In genomic region chrX:7728215-7728921, GRCm38 (mm10) we compare ENCODE assay signal across 8 mouse cellular contexts. TPM values are rescaled to one million over a fixed set of nuclear protein-coding genes. Genes with fewer than 3 reads are reported as not detected.
A peak's percentile ranks its signal among the peaks of the same experiment; 100 is the strongest.
DNase-seq lines count a peak whose midpoint lies in the region; ATAC-seq and TF ChIP-seq lines count a peak whose summit lies in the region.

Praf2 (plus strand) TSS chrX:7728439.

- DNase-seq in WW6 (ENCODE audit: low read depth, low spot score): peak; percentile 58
- peak; percentile 75 to 78 for DNase-seq in cerebellum, postnatal 36 days
- DNase-seq in gastrocnemius, adult 18-20 months (ENCODE audit: low spot score): peak; percentile 81
- peak; percentile 76 to 81 for DNase-seq in left cerebral cortex, adult 2 months (ENCODE audit: extremely low spot score in 1 of 2, low spot score in 2 of 2)
- DNase-seq in right cerebral cortex, adult 2 months (ENCODE audit: low spot score in 2 of 2): peak; percentile 80 to 87
- DNase-seq in urinary bladder, postnatal 36 days (ENCODE audit: low spot score in 2 of 2): peak; percentile 54 to 80

- peak; percentile 96 for ATAC-seq in hindbrain, embryonic 16.5 days
- peak; percentile 97 for ATAC-seq in megakaryocyte, adult 5-6 weeks (ENCODE audit: poor library complexity, severe bottlenecking)

- TF ChIP-seq CTCF in left cerebral cortex, adult 2 months (IDR thresholded peaks at IDR 0.05): no peak

- H3K9ac ChIP-seq in hindbrain, embryonic 16.5 days (ENCODE audit: low read depth, low read length): peak within 1 kb of the TSS; percentile 70

- H3K4me3 ChIP-seq in hindbrain, embryonic 16.5 days (ENCODE audit: low read length): peak within 1 kb of the TSS; percentile 49
- H3K4me3 ChIP-seq in left cerebral cortex, adult 2 months: peak within 1 kb of the TSS; percentile 52

- H3K4me1 ChIP-seq in hindbrain, embryonic 16.5 days (ENCODE audit: control insufficient read depth, insufficient read depth, low read depth, low read length): peaks cover 3% of the 10 kb centered on the region

- H3K27me3 ChIP-seq in hindbrain, embryonic 16.5 days (replicated peaks; ENCODE audit: control insufficient read depth, insufficient read depth, low read length): no peaks in the 10 kb centered on the region

- H3K4me2 ChIP-seq in hindbrain, embryonic 16.5 days (ENCODE audit: low read length): peak within 1 kb of the TSS; percentile 59

- H3K9me3 ChIP-seq in hindbrain, embryonic 16.5 days (ENCODE audit: control insufficient read depth, low read length): no peaks in the 10 kb centered on the region; the same call in 1 of the 2 replicates

- H3K36me3 ChIP-seq in hindbrain, embryonic 16.5 days (ENCODE audit: control insufficient read depth, insufficient read depth, low read length): peaks cover 2% of the 10 kb centered on the region; the same call in 1 of the 2 replicates

- H3K27ac ChIP-seq in hindbrain, embryonic 16.5 days (ENCODE audit: low read depth, low read length): peak within 1 kb of the TSS; percentile 75
- H3K27ac ChIP-seq in left cerebral cortex, adult 2 months: peak within 1 kb of the TSS; percentile 77

- WGBS in hindbrain, embryonic 16.5 days: 15% methylated on average over 40 of the region's 42 CpGs

- intact Hi-C loops in left cerebral cortex, adult 2 months (cut with DNase I): no loop called here

RNA-seq across cellular contexts. Expression of gene Praf2, which starts in this region (rescaled TPM):
- 1 to 10 TPM; 5.0 to 5.6 TPM for total RNA-seq in gastrocnemius, adult 18-20 months (2021)
- 143 and 144 TPM in 2 replicates for polyA plus RNA-seq in hindbrain, embryonic 16.5 days (2015; fragmentation: Nextera tagmentation; extraction: Ambion mirVana)
- total RNA-seq in left cerebral cortex, adult 2 months (2021): 10 to 100 TPM; 88.9 to 92.7 TPM
- 7.8 and 20.6 TPM in 2 replicates for total RNA-seq in megakaryocyte, adult 5-6 weeks (2015)
- 5.4 and 5.8 TPM in 2 replicates for total RNA-seq in megakaryocyte, adult 5-6 weeks (2017)

Comparison
In these comparisons a context has a peak if more than half of its experiments do, and no peak if none do; other contexts are left out.
1. Peak in every context shown above with its lines: DNase-seq, ATAC-seq, H3K4me3 ChIP-seq and H3K27ac ChIP-seq.
2. RNA of gene Praf2 (total RNA-seq): 88.9 to 92.7 TPM in left cerebral cortex, adult 2 months; 5.4 to 20.6 TPM in megakaryocyte, adult 5-6 weeks and 5.0 to 5.6 TPM in gastrocnemius, adult 18-20 months; every median in the first group is over 4 times any median in the second.